Mouse (Mus musculus): ENCODE results near the gene Sncb. TPM values are rescaled to one million over a fixed set of nuclear protein-coding genes. Genes with fewer than 3 reads are reported as not detected.

Sncb gene
- total RNA-seq, 2 experiments from 2014 or later: 1.8 to 3.3 TPM

DNA sequence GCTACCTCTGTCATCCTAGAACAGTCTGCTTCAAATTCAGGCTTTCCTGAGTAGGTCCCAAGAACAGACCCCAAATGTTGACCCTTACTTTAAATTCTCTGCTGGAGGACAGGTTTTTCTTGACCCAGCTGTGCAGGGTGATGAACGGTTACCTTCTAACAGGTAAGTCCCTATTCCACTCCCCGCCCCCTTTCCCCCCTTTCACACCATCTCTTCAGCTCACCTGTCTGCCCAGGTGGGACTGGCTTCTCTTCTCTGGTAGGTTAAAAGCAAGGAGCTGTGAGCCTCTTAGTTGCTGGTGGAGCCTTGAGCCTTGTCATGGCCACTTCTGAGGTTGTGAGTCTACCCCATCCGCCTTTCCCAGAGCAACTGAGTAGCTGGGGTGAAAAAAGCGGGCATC lies 17.3 kb upstream of the Sncb start, which contains the start of gene Eif4e1b:
Eif4e1b (plus strand) TSS at position 301 of the 400 bp plus-strand sequence.
- no peak for DNase-seq (ENCODE audit: low spot score in 2 of 2)

GRCm38 (mm10) chr13:54783235-54783634 lies 16.8 kb upstream of the Sncb start:
- no peak for DNase-seq (ENCODE audit: low spot score in 2 of 2)

DNA sequence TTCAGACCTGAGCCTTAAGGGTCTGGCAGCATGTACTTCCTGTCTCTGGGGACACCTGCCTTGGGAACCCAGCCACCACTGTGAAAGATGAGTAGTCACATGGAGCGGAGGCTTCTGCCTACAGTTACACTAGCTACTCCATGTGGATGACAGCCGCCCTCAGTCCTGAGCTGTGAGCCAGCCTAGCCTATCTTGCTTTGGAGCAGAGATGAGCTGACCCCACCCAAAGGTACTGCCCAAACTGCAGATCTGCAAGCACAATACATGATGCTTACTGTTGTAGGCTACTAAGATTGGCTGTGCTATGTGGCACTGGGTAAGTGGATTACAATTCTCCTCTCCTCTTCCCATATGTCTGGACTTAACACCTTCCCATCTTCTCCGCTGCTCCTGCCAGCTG lies 14.7 kb upstream of the Sncb start:
- DNase-seq (ENCODE audit: low spot score in 2 of 2): no peak

DNA sequence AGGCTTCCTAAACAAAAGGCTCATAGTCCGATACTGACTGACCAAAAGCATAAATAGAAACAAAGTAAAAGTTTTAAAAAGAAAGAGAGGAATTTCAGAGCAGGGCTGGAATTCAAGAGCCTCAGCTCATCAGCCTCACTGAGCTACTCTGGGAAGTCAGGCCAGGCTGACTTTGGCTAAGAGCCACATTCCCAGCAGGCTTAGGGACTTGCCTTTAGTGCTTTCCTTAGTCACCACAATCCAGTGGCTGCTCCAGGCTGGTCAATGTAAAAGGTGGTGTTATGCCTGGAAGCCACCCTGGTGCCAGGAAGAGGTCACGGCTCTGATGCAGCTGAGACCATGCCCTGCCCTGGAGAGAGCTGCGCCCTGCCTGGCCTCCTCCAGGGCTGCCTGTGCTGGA lies 14.2 kb upstream of the Sncb start:
- DNase-seq (ENCODE audit: low spot score in 2 of 2): no peak

GRCm38 (mm10) chr13:54767012-54767411 lies 617 bp upstream of the Sncb start:
- DNase-seq (ENCODE audit: low spot score in 2 of 2): no peak

- DNase-seq (ENCODE audit: low spot score in 2 of 2): no peak
These were observed 859 bp downstream of the Sncb start for GRCm38 (mm10) chr13:54765281-54766191.

DNA sequence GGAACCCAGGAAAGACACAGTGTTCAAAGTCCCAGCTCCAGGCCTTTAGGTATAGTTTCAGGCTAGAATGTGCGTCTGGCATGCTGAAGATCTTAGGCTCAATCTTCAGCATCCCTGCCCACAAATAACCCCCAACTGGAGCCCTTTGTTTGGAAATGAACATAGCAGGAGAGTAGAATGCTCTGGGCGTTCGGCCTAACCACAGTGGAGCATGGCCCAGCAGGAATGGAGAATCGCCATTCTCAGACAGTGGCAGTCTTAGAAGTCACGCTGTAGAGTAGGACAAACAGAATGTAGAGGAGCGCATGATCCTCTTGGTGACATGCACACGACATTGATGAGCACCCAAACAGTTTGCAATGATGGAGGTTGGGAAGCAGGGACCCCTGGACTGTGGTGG lies 5.5 kb downstream of the Sncb start:
- DNase-seq (ENCODE audit: low spot score in 2 of 2): no peak

GRCm38 (mm10) chr13:54760164-54760795 lies 6.1 kb downstream of the Sncb start:
- DNase-seq (ENCODE audit: low spot score in 2 of 2): no peak

DNA sequence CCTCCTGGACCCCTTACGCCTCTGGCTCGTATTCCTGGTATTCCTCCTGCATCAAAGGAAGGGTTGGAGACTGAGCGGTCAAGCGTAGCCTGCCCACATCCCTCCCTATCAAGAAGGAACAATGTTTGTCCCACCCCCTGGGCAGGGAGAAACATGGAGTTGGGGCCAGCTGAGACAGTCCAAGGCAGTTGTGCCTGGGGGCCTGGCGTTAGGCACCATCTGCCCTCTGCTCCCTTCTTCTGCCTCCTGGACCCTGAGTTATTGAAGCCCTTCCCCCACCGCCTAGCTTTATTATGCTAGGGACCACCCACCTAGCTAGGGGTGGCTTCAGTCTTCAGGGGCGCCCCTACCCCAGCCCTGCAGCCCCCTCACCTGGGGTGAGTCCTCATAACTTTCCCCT lies 6.9 kb downstream of the Sncb start:
- no peak for DNase-seq (ENCODE audit: low spot score in 2 of 2)

- no peak for DNase-seq (ENCODE audit: low spot score in 2 of 2)
These were observed 7.5 kb downstream of the Sncb start for GRCm38 (mm10) chr13:54758756-54759470.

DNA sequence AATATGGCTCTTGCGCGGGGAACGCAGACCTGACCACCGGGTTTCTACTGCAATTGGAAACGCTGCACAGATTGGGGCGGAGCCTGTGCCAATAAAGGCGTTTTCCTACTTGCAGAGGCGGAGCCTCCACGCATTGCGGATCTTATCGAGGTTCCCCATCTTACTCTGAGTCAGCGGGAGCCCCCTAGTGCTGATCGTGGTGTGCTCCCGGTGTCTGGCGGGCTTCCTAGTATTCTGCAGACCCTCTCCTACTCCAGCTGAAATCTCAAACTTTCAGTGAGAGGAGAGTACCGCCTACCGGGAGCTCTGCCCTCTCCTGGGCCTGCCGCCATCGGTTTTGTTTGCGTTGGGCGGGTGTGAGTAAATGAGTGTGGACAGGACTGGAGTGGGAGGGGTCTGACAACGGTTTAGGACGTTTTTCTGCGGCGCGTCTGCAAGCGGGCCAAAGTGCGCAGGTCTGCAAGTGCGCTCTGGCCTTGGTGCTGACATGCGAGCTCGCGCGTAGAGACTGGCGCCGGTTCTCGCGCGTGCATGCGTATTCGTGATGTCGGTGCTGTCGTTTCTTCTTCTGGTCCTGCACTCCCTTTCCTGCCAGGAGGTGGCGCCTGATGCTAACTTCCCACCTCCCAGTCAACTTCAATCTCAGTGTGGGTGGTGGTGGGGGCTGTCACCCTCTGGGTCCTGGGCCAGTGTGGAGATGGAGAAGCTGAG lies 8.2 kb downstream of the Sncb start:
- DNase-seq (ENCODE audit: low spot score in 2 of 2): peak; percentile 55 to 64

DNA sequence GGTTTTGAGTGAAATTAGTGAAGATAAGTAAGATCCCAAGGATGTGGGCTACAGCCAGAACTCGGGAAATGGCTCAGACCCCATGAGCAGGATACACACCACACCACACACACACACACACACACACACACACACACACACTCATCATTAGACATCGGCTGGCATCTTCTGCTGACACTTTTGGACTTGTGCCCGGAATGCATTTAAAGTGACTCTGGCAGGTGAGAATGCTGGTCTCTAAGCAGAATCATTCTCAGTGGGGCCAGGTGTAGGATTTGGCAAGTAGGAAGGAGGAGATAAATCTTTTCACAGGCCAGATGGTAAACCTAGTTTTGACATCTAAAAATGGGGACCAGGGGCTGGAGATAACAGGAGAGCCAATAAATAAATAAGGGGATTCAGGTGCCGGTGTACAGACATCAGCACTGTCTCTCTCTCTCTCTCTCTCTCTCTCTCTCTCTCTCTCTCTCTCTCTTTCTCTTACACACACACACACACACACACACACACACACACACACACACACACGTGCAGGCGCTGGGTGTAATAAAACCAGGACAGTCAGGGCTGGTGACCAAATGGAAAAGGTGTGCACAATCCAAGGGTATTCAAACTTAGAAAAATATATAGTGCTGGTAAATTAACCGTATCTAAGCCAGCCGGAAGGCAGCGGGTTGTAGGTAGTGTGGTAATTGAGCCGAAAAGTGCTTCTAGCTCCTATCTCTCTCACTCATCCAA lies 9.1 kb downstream of the Sncb start:
- DNase-seq (ENCODE audit: low spot score in 2 of 2): no peak

DNA sequence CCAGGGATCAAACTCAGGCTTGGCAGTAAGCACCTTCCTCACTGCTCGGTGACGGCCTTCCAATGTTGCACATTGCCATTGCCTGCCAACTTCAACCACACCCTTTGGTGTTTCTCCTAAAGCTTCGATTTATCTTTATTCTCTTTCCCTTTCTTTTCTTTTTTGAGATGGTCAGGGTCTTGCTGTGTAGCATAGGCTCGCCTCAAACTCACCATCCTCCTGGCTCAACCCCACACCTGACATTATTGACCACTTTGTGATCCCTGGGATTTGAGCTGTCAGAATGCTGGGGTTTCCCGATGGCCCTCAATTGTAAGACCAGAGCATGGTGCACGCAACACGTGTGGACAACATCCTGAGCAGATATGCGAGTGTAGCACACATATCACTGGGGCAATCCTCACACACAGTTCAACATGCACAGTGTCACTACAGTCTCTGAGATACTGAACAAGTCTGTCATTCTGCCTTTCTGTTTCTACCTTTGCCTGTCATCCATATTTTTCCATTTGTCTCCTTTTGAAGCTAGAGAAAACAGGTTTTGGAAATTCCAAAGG lies 10.2 kb downstream of the Sncb start:
- DNase-seq (ENCODE audit: low spot score in 2 of 2): no peak

- no peak for DNase-seq (ENCODE audit: low spot score in 2 of 2)
These were observed 11.1 kb downstream of the Sncb start for GRCm38 (mm10) chr13:54755201-54755830.

DNA sequence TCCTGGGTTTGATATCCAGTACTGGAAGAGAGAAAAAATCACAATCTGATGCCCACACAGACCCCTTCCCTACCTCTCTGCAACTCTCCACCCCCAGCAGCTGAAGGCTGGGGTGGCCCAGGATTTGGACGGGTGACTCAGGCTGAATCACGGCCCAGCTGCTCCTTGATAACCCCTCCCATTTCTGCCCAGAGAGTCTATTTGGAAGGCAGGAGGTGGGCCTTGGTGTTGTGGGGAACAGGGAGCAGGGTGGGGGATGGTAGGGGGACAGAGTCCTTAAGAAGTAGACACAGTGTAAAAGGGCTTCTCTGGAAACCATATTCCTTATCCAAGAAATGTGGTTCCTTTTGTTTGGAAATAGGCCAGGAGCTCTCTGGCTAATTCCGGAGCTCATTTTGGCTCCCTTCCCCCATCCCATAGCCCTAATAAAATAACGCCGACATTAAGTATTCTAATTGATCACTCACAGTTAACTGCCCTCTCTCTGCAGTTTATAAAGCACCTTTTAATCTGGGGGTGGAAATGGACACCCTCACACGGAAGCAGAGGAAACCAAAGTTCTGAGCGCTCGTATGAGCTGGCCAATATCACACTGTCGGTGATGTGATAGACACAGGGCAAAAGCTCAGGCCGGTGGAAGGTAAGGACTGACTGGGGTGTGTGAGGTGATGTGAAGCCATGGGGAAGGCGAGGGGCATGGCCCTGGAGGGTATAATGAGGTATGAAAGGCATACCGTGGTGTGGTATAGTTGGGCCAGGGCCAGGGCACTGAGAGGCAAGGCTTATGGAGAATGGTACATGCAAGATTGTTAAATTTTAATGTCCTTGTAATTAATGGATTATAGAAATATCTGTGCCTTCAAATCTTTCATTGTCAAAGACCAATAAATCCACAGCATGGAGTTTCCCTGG lies 12.0 kb downstream of the Sncb start:
- no peak for DNase-seq (ENCODE audit: low spot score in 2 of 2)

DNA sequence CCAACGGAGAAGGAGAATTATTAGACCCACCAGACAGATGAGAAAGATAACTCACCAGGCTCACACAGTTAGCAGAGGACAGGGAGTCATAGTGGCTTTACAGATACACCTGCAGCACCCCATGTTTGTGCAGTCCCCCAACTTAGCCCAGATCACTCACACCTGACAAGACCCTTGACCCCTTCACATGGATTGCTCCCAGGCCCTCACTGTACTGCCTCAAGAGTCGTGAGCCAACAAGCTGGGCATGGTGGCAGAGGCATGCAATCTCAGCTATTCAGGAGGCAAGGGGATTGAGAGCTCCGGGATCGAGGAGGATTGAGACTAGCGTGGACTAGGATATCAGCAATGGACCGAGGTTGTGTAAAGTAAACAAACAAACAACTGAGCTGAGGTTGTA lies 12.7 kb downstream of the Sncb start:
- DNase-seq (ENCODE audit: low spot score in 2 of 2): no peak

DNA sequence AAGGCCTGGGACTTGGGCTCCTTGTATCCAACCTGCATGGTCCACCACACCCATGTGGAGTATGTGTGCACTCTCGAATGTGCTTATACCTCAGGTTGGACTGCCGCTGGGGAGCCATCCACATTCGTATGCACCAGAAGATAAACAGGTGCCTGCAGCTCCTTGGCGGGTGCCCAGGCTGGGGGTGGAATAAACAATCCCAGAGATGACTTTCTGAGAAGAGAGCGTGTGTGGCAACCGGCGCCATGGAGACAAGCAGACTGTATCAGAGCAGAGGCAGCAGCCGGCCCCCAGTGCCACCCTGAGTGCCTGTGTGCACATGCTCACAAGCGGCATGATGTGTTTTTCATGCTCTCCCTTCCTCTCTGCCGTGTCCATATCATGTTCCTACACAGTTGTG lies 13.7 kb downstream of the Sncb start:
- no peak for DNase-seq (ENCODE audit: low spot score in 2 of 2)

DNA sequence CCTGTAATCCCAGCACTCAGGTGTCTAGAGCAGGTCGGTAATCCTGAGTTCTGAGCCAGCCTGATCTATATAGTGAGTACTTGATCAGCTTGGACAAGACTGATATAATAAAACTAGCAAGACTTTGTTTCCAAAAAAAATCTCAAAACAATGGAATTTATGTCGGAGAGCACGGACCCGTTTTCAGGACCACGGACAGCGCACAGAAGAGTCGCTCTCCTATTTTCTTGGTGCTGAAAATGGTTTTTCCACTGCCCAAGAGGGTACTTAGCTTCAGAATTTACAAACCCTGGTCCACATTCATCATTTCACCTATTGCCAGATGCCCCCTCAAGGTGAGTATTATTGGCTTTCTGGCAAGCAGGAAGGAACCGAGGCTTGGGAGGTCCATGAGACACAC lies 15.7 kb downstream of the Sncb start:
- no peak for DNase-seq (ENCODE audit: low spot score in 2 of 2)
